Mouse (Mus musculus) kidney, adult 8-10 months (tissue): ENCODE data around the gene Cebpzos.

ENCODE experiments used
- DNase-seq, 2 experiments: peaks; one replicate each; pipeline ENCODE4 v3.0.0; 2022

Gene Cebpzos

DNA sequence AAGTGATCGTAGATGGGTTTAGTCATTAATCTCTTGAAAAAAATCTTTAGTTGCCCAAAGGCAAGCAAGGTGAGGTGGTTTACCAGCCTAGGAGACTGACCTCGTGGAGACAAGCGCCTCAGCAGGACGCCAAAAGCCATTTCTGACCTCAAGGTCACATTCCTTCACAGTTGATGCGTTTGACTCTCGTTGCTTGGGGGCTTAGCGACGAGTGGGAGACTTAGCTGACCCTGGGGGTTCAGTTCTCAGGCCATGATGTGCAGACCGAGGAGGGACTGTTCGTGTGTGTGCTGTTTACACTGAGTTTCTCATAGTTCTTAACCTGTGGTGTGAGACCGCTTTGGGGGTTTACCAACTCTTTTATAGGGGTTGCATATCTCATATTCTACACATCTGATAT is 26.3 kb downstream of the Cebpzos start:
- DNase-seq = no peak

DNA sequence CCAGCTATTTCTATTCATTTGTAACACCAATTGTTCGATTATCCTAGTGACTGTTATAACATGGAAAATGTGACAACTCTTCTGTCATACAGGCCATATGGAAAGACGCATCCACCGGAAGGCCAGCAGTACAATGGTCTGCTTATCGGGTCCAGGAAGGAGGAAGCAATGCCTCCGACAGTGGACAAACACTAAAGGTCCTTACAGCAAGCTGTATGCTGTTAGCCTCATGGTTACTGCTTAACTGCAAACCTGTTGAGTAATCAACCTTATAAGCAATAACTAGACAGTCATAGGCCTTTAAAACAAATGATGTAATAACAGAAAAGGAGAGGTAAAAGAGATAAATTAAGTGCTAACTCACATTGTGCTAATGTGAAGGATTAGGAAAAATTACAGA is 34.9 kb downstream of the Cebpzos start:
- no peak for DNase-seq

- no peak for DNase-seq
Measured at GRCm38 (mm10) chr17:78952070-78952469, 35.8 kb downstream of the Cebpzos start.

DNA sequence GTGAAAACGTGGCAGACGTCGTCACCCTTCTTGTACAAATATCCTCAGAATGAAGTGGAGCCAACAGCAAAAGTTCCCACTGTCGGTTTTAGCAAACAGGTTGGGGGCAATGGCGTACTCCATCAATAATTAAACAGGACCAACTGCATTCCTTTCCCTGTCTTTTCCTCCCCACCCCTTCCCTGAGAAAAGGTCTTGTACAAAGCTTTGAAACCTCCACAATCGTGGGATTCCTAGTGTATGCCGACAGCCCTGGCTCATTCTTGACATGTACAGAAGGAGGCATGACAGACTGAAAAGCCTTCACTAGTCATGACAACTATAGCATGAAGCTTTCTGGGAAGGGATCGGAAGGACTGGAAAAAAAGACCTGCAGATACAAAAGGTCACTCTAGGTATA is 36.9 kb downstream of the Cebpzos start:
- no peak for DNase-seq

- no peak for DNase-seq
Measured at GRCm38 (mm10) chr17:78959473-78959872, 43.2 kb downstream of the Cebpzos start.

GRCm38 (mm10) chr17:78964387-78964786 is 48.1 kb downstream of the Cebpzos start:
- DNase-seq = no peak

- DNase-seq = no peak
Measured at GRCm38 (mm10) chr17:78966092-78966883, 50.0 kb downstream of the Cebpzos start.

GRCm38 (mm10) chr17:78968500-78968899 is 52.2 kb downstream of the Cebpzos start:
- DNase-seq = no peak
